Mouse (Mus musculus) frontal cortex, adult 2 months (tissue): ENCODE data around the gene Comp. TPM values are rescaled to one million over a fixed set of nuclear protein-coding genes. Genes with fewer than 3 reads are reported as not detected.

Experiments used
- DNase-seq, 2 experiments: peaks; one replicate each; pipeline ENCODE4 v3.0.0; 2022; ENCODE audit warnings: low spot score in 1 of 2; ENCODE audit errors: extremely low spot score in 1 of 2
- polyA plus RNA-seq: library from polyadenylated mRNA; depleted of rRNA; stranded (reverse); fragments of >200 nt; gene quantifications from 2 replicates; pipeline ENCODE4 v1.2.3, GENCODE M21; 2012

Gene Comp
- polyA plus RNA-seq, 1 experiment: 0.26 TPM

GRCm38 (mm10) chr8:70395649-70396048 lies 22.3 kb downstream of the Comp start:
- no peak for DNase-seq

- DNase-seq: no peak
Observed at GRCm38 (mm10) chr8:70396184-70396583, 22.8 kb downstream of the Comp start.

GRCm38 (mm10) chr8:70397611-70398563 lies 24.5 kb downstream of the Comp start:
- DNase-seq: no peak

GRCm38 (mm10) chr8:70404212-70404611 lies 30.9 kb downstream of the Comp start:
- no peak for DNase-seq

- no peak for DNase-seq
Observed at GRCm38 (mm10) chr8:70405189-70405588, 31.8 kb downstream of the Comp start.

- DNase-seq: no peak
Observed at GRCm38 (mm10) chr8:70406427-70407069, 33.2 kb downstream of the Comp start.

- DNase-seq: no peak
Observed at GRCm38 (mm10) chr8:70408301-70408700, 34.9 kb downstream of the Comp start.

- DNase-seq: no peak
Observed at GRCm38 (mm10) chr8:70409019-70409418, 35.7 kb downstream of the Comp start.

GRCm38 (mm10) chr8:70409455-70409871 lies 36.1 kb downstream of the Comp start:
- peak in 1 of 2 experiments; percentile 41 for DNase-seq

- no peak for DNase-seq
Observed at GRCm38 (mm10) chr8:70410281-70410680, 36.9 kb downstream of the Comp start.

GRCm38 (mm10) chr8:70414310-70414946 lies 41.1 kb downstream of the Comp start:
- no peak for DNase-seq

- peak in 1 of 2 experiments; percentile 77 for DNase-seq
Observed at GRCm38 (mm10) chr8:70415540-70416451, 42.4 kb downstream of the Comp start.

- DNase-seq: peak; percentile 65 to 74
Observed at GRCm38 (mm10) chr8:70416941-70417340, 43.6 kb downstream of the Comp start.

- DNase-seq: peak; percentile 86 to 90
Observed at GRCm38 (mm10) chr8:70417914-70418313, 44.6 kb downstream of the Comp start.

GRCm38 (mm10) chr8:70418954-70419353 lies 45.6 kb downstream of the Comp start:
- DNase-seq: peak; percentile 53 to 74

- DNase-seq: no peak
Observed at GRCm38 (mm10) chr8:70419879-70420643, 46.7 kb downstream of the Comp start.

- DNase-seq: no peak
Observed at GRCm38 (mm10) chr8:70421349-70422104, 48.2 kb downstream of the Comp start.

GRCm38 (mm10) chr8:70422722-70423121 lies 49.4 kb downstream of the Comp start:
- DNase-seq: no peak
